Mouse (Mus musculus) liver (tissue): ENCODE data around the gene 4930432K21Rik.

Experiments used
- DNase-seq: peaks from one replicate; pipeline ENCODE4 v3.0.0-alpha.2; 2020; ENCODE audit warnings: mixed read lengths

The 4930432K21Rik gene

DNA sequence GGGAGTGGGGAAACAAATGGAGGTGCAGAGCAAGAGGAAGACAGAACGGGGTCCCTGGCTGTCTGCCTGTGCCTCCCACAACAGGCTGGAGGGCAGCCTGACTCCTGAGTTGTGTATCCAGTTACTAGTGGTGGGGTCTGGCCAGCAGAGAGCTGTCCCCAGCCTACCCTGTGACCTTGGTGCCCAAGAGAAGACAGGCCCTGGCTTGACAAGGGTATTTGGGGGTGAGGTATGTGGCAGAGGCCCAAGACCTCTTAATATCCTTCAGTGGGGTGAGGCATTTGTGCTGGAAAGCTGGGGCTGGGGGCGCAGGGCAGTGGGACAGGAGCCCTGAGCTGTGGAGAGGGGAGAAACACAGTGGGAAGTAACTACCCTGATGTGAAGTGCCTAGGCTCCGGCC lies 63.4 kb downstream of the 4930432K21Rik start:
- DNase-seq, result no peak

DNA sequence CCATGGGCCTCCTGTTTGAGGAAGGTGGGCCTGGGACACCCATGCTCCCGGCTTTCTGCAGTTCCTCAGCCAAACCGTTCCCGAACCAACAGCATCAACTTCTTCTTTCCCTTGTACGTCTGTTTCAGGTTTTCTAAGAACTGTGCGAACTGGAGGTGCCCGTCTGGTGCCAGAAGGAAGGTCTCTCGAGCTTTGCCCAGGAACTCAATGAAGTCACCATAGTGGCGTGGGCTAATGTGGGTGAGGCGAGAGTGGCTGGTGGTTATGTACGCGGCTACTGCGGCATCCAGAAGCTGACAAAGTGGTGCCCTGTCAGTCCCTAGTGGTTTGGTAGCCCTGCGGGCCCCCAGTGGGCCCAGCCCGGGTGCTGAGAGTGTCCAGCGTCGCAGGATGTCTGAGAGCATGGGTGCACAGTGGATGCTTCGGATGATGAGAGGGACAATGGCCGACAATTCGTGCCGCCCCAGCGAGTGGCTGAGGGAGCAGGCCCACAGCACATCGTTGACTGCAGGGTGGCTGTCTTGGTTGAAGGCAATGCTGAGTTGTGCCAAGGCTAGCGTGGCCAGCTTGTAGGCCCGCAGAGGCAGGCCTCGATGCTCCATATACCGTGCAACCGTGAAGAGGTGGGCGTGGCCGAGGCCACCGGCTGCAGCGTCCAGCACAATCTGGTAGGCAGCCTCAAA lies 64.2 kb downstream of the 4930432K21Rik start:
- DNase-seq, result no peak

DNA sequence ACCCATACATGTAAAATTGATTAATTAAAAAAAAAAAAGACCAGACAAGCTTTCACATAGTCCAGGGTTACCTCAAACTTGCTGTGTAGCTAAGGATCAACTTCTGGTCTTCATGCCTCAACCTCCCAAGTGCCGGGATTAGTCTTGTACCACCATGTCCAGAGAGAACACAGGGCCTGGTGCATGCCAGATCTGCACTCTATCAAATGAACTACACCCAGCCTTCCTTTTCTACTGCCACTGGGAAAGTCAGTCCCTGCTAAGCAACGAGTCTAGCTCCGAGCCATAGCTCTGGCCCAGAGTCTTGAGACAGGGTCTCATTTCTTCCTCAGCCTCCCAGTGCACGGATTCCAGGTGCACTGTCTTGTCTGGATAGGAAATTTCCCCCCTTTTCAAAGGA lies 65.5 kb downstream of the 4930432K21Rik start:
- no peak for DNase-seq

DNA sequence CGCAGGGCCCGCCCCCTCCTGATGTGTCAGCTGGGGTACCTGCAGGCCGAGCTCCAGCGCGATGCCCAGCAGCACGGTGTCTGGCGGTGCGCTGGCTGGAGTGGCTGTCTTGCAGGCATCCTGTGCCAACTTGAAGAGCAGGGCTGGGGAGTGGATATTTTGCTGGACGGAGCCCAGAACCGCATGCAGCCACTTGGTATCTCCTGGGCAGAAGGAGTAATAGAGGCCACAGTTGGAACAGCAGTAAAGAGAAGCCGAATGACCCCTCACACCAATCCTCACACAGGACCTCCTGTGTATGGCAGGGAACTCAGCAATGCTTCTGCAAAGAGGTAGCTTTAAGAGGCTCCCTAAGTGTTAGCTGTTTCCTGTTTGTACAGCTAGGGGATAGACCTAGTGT lies 69.4 kb downstream of the 4930432K21Rik start:
- DNase-seq, result no peak

DNA sequence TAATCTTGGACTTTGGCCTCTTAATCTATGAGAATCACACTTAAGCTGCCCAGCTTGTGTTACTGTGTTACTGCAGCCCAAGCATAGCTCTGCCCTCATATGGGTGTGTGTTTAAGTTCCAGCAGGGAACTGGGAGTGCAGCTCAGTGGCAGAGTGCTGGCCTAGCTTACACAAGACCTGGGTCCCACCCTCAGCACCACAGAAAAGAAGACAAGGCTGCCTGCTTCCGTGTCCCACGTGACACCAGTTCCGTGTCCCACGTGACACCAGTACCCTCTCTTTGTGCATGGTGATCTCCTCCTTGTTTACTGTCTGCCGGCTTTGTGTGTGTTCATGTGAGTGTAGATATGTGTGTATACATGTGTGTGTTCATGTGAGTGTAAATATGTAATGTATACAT lies 70.3 kb downstream of the 4930432K21Rik start:
- DNase-seq, result no peak

DNA sequence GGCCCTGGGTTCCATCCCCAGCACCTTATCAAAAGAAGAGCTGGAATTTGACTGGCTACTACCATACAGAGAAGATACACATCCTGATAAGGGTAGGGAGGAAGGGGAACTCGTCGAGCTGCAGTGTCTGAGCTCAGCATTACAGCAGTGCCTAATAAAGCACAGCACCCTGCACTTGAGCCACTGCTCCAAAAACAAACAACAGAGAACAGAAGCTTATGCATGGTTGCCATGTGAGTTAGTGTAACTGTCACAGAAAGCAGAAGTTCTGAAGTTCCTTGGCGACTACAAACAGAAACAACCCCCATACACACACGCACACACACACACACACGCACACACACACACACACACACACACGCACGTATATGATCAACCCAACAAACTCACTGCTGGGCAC lies 72.3 kb downstream of the 4930432K21Rik start:
- no peak for DNase-seq
